Mouse (Mus musculus) colon, adult 2 months (tissue): Measurements from ENCODE around the gene Nxnl1. TPM values are rescaled to one million over a fixed set of nuclear protein-coding genes. Genes with fewer than 3 reads are reported as not detected.

Experiments
- polyA plus RNA-seq: library from polyadenylated mRNA; depleted of rRNA; stranded (reverse); fragments of >200 nt; gene quantifications from 2 replicates; pipeline ENCODE4 v1.2.3, GENCODE M21; 2012; rRNA removed

The Nxnl1 gene
- not detected in 2 replicates for polyA plus RNA-seq

GRCm38 (mm10) chr8:71566501-71566900, at the start of gene Nxnl1:
Gene Nxnl1 (minus strand): TSS chr8:71566601.

DNA sequence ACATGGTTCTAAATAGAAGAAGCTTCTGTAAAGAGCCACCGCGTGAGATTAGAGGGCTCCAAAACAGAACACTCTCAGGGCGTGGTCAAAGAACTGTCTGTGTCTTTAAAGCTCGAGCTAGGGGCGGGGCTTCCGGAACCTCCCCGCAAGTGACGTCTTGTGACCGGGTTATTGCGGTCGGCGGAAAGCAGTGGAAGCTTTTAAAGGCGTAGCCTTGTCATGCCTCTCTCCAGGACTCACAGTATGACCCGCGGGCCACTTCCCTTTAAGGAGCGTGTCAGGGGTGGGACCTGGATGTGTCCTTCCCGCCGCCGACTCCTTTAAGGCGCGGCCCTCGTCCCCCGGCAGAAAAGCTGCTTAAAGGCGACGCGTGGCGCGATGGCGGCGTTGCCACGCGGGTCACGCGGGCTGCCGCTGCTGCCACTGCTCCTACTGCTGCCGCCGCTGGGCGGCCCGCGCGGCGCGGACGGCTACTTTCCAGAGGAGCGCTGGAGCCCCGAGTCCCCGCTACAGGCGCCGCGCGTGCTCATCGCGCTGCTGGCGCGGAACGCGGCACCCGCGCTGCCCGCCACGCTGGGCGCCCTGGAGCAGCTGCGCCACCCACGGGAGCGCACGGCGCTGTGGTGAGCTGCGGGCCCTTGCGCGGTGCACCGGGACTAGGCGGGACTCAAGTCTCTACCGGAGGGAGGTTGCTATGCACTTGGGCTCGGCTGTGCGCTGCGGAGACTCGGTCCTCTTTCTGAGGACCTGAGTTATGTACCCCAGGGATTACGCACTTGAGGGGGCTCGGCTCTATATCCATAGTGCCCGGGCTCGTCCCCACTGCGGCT, 44.6 kb upstream of the Nxnl1 start, which contains the start of gene Colgalt1:
Gene Colgalt1 (plus strand): TSS at position 177 of the 830 bp plus-strand sequence.

DNA sequence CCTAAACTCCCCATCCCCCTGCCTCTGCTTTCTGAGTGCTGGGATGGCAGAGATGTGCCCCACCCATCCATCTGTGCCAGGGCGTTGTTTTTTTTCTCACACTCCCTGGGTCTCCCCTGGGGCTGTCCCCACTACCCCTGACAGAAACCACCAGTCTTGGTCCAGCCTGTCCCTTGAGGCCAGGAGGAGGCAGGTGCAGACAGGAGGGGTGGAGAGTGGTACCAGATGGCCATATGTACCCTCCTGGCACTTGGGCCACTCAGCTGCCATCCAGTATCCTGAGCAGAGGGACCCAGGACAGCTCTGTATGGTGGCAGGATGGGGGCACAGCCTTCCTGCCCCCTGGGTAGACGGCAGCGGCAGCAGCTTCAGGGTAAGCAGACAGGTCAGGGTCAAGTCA, 31.1 kb upstream of the Nxnl1 start, which contains the start of gene Fam129c:
Gene Fam129c (plus strand): TSS at position 198 of the 400 bp plus-strand sequence.

DNA sequence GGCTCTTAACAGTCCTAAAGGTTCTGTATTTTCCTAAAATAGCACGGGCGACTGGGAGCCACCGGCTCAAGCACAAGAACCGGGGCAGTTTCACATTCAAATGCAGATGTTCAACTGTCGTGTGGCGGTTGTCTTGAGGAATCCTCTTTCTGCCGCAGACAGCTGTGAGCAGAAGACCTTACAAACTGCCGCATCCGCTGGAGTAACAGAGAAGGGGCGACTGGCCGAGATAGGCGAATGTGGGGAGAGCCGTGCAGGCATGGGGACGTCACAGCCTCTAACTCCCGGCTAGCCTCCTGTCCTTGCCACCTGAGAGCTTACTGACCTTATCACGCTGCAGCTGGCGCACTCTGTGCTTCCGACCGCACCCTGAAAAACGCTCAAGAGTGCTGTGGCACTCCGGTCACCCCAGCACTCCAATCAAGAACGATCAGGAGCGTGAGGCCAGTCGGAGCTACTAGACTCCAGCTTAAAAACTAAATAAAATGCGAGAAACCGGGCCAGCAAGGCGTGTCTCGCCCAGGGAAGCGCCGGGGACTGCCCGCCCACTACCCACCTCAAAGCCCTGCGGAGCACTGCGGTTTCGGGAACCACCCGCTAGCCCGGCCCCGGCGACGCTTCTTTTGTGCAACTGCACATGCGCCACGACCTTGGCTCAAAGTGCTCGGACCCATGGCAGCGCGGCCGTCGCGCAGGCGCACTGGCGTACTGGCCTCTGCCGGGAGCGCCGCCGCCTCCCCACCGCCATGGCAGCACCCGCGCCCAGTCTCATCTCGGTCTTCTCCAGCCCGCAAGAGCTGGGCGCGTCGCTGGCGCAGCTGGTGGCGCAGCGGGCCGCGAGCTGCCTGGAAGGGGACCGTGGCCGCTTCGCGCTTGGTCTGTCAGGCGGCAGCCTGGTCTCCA, 25.3 kb upstream of the Nxnl1 start, which contains the start of gene Pgls:
Gene Pgls (plus strand): TSS at position 706 of the 903 bp plus-strand sequence.

DNA sequence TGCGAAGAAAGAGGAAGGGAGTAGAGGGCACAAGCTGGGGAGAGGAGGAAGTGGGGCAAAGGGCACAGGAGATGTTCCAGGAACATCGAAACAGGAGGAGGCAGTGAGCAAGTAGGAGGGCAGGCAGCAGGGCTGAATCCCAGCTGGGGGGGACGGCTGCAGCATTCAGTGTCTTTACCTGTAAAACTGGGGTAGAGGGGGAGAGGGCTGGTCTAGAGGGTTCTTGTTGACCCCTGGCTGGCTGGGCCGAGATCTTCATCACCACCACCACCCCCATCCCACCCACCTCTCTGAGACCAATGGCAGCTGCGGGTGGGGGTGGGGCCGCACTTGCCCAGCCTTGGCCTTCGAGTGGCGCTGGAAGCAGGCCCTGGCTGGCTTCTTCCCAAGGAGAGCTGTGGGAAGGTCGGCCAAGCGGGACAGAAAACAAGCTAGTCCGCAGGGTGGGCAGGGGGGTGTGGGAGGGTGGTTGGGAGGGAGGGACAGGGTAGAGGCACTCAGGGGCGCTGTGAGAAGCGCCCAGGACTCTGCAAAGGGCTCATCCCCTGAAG, 2.1 kb upstream of the Nxnl1 start, which contains the start of gene Slc27a1:
Gene Slc27a1 (plus strand): TSS at position 496 of the 551 bp plus-strand sequence.

GRCm38 (mm10) chr8:71558071-71558957, 8.1 kb downstream of the Nxnl1 start, which contains the start of gene Tmem221:
Gene Tmem221 (minus strand): TSS chr8:71558871.

DNA sequence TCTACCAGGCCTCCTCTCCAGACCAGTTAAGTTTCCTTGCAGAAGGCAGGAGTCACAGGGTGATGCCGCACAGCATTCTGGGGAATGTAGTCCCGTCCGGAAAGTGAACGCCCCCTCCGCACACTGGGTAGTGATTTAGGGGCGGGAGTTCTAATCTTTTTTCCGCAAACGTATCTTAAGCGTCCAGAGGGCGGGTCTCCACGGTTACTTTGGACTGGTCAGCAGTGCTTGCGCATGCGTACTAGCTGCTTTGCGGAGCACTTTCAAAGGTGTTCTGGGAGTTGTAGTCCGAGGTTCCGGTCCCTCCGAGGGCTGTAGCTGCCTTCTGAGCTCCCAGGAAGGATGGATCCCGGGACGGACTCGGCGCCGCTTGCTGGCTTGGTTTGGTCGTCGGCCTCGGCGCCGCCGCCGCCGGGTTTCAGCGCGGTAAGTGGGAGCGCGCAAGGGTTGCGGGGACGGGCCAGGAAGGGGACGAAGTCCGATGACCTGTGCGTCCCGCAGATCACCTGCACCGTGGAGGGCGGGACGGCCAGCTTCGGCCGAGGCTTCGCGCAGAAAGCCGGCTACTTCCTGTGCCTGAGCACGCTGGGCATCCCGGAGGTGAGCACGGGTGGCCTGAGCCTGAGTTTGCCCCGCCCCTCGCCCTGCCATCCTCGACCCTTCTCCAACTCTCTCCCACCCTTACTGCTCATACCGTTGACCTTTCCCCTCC, 23.6 kb downstream of the Nxnl1 start, which contains the start of gene Mvb12a:
Gene Mvb12a (plus strand): TSS at position 291 of the 712 bp plus-strand sequence.

DNA sequence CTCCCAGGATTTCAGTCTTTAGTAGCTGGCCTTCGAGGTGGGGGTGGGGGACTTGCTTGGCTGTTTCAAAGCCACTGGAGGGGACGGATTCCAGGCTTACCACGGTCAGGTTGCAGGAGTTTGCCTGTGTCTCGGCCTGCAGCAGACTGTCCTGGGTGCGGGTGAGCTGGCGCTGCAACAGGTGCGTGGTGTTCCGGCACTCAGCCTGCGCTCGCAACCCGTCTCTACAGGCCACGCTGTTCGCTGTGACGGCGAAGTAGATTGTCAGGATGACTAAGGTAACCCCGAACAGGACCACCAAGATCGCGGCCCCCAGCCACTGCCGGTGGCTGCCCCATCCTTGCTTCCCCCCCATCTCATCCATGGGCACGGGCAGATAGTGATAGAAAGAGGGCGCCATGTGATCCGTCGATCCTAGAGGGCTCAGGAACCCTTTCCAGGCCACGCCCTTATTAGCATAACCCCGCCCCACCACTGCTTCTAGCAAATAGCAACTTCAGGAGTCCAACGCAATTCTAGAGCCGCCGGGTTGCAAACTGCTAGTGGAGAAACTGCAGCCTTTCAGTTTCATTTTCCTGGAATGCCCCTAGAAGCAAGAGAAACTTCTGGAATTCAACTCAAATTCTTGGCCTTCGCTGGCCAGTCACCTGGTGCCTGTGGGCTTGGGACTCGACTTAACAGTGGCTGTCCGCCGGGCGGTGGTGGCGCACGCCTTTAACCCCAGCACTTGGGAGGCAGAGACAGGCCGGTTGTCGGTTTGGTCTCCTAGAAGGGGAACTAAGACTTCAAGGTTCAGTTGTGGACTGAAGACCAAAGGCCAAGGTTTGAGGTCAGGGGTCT, 29.2 kb downstream of the Nxnl1 start, which contains the start of gene Bst2:
Gene Bst2 (minus strand): TSS at position 429 of the 840 bp plus-strand sequence.

GRCm38 (mm10) chr8:71525226-71526050, 41.0 kb downstream of the Nxnl1 start, which contains the start of gene Ccdc194:
Gene Ccdc194 (minus strand): TSS chr8:71525711.

GRCm38 (mm10) chr8:71511644-71512043, 54.8 kb downstream of the Nxnl1 start, which contains the start of gene Plvap:
Gene Plvap (minus strand): TSS chr8:71511752.

Other genes with a start within 250 kb of the Nxnl1 start
- gene Use1, start 199.8 kb downstream of the Nxnl1 start, polyA plus RNA-seq, result 119 and 126 TPM in 2 replicates
- gene Ocel1, start 195.3 kb downstream of the Nxnl1 start, polyA plus RNA-seq, result 27.3 and 51.2 TPM in 2 replicates
- 411 and 497 TPM in 2 replicates for gene Nr2f6, start 184.6 kb downstream of the Nxnl1 start, polyA plus RNA-seq
- 9.9 and 11.4 TPM in 2 replicates for gene Ushbp1, start 170.8 kb downstream of the Nxnl1 start, polyA plus RNA-seq
- 137 and 140 TPM in 2 replicates for gene Babam1, start 169.7 kb downstream of the Nxnl1 start, polyA plus RNA-seq
- 20.1 and 26.5 TPM in 2 replicates for gene Ankle1, start 160.6 kb downstream of the Nxnl1 start, polyA plus RNA-seq
- 48.1 and 60.2 TPM in 2 replicates for gene Abhd8, start 102.9 kb downstream of the Nxnl1 start, polyA plus RNA-seq
- 177 and 193 TPM in 2 replicates for gene Mrpl34, start 101.6 kb downstream of the Nxnl1 start, polyA plus RNA-seq
- gene Dda1, start 97.4 kb downstream of the Nxnl1 start, polyA plus RNA-seq, result 91.4 and 116 TPM in 2 replicates
- 26.9 and 33.6 TPM in 2 replicates for gene Ano8, start 80.6 kb downstream of the Nxnl1 start, polyA plus RNA-seq
- 41.9 and 45.0 TPM in 2 replicates for gene Gtpbp3, start 78.5 kb downstream of the Nxnl1 start, polyA plus RNA-seq
- 241 and 256 TPM in 2 replicates for gene Plvap, start 54.8 kb downstream of the Nxnl1 start, polyA plus RNA-seq
- not detected in 2 replicates for gene Ccdc194, start 40.9 kb downstream of the Nxnl1 start, polyA plus RNA-seq
- 152 and 173 TPM in 2 replicates for gene Bst2, start 29.1 kb downstream of the Nxnl1 start, polyA plus RNA-seq
- gene Mvb12a, start 23.7 kb downstream of the Nxnl1 start, polyA plus RNA-seq, result 211 and 221 TPM in 2 replicates
- 0.60 and 1.3 TPM in 2 replicates for gene Tmem221, start 7.7 kb downstream of the Nxnl1 start, polyA plus RNA-seq
- 99.3 and 110 TPM in 2 replicates for gene Slc27a1, start 2.3 kb upstream of the Nxnl1 start, polyA plus RNA-seq
- gene Pgls, start 25.6 kb upstream of the Nxnl1 start, polyA plus RNA-seq, result 232 and 268 TPM in 2 replicates
- 6.0 and 7.6 TPM in 2 replicates for gene Fam129c, start 31.0 kb upstream of the Nxnl1 start, polyA plus RNA-seq
- 120 and 129 TPM in 2 replicates for gene Colgalt1, start 44.4 kb upstream of the Nxnl1 start, polyA plus RNA-seq
- gene Unc13a, start 105.2 kb upstream of the Nxnl1 start, polyA plus RNA-seq, result 2.2 and 3.2 TPM in 2 replicates
- 18.7 and 23.3 TPM in 2 replicates for gene Jak3, start 109.7 kb upstream of the Nxnl1 start, polyA plus RNA-seq
- 11.6 and 16.8 TPM in 2 replicates for gene Insl3, start 122.6 kb upstream of the Nxnl1 start, polyA plus RNA-seq
- 298 and 338 TPM in 2 replicates for gene B3gnt3, start 135.2 kb upstream of the Nxnl1 start, polyA plus RNA-seq
- gene Fcho1, start 159.1 kb upstream of the Nxnl1 start, polyA plus RNA-seq, result 32.7 and 32.9 TPM in 2 replicates